Mouse (Mus musculus) CH12.LX (cell line): ENCODE results near the gene Sun3. TPM values are rescaled to one million over a fixed set of nuclear protein-coding genes. Genes with fewer than 3 reads are reported as not detected.

ENCODE experiments used
- DNase-seq: peaks from one replicate; pipeline ENCODE4 v3.0.0-alpha.2; 2013; ENCODE audit errors: extremely low read depth
- H3K27ac ChIP-seq: 2 replicates; pipeline ENCODE4 v1.5.1; 2012; ENCODE audit warnings: low read depth, mild to moderate bottlenecking, control low read depth, moderate library complexity; ENCODE audit not compliant: insufficient read depth
- H3K27me3 ChIP-seq: replicated peaks from 2 replicates; pipeline ENCODE3; 2012; ENCODE audit warnings: inconsistent platforms
- H3K36me3 ChIP-seq, 2 experiments: replicated peaks in 1 of 2; 2 replicates each; pipeline versions ENCODE3 to v1.6.1; 2012; ENCODE audit warnings: inconsistent platforms in 1 of 2, low read length in 1 of 2, mild to moderate bottlenecking in 1 of 2, mixed read lengths in 1 of 2, moderate library complexity in 1 of 2; ENCODE audit not compliant: control insufficient read depth in 1 of 2, insufficient read depth in 1 of 2
- H3K4me1 ChIP-seq, 2 experiments: 2 replicates each; pipeline ENCODE4 v1.6.1; 2012; ENCODE audit warnings: inconsistent platforms in 1 of 2, moderate library complexity in 1 of 2; ENCODE audit not compliant: insufficient read depth in 2 of 2, control insufficient read depth in 1 of 2
- H3K4me2 ChIP-seq: 2 replicates; pipeline ENCODE4 v1.6.1; 2012; ENCODE audit warnings: low read depth, mild to moderate bottlenecking, control low read depth; ENCODE audit not compliant: poor library complexity, insufficient read depth, severe bottlenecking
- H3K4me3 ChIP-seq, 3 experiments: fragments of 150-350 bp in 1 of 3; sonication (generic) in 1 of 3; replicated peaks in 1 of 3; 2 replicates each; pipeline versions ENCODE3 to v1.5.1; 2011 to 2012; ENCODE audit warnings: low read depth in 2 of 3, low read length in 2 of 3, mild to moderate bottlenecking in 2 of 3, moderate library complexity in 2 of 3, control low read depth in 1 of 3, improper control_type of control experiment in 1 of 3, inconsistent platforms in 1 of 3, mixed read lengths in 1 of 3; ENCODE audit not compliant: poor library complexity in 1 of 3
- H3K79me2 ChIP-seq: replicated peaks from 2 replicates; pipeline ENCODE4 v1.6.1; 2012; ENCODE audit warnings: mild to moderate bottlenecking, moderate library complexity; ENCODE audit not compliant: control insufficient read depth, poor library complexity, insufficient read depth, severe bottlenecking; ENCODE audit errors: extremely low read depth
- H3K9ac ChIP-seq: 2 replicates; pipeline ENCODE4 v1.6.1; 2012; ENCODE audit warnings: low read depth, mild to moderate bottlenecking, control low read depth, moderate library complexity; ENCODE audit not compliant: insufficient read depth
- H3K9me3 ChIP-seq: replicated peaks from 2 replicates; pipeline ENCODE3; 2012; ENCODE audit warnings: low read length, inconsistent platforms, mixed read lengths
- CTCF ChIP-seq, 2 experiments: IDR thresholded peaks in 1 of 2; conservative IDR thresholded peaks in 1 of 2; 2 replicates each; pipeline ENCODE4 v1.5.1; 2011 to 2012; ENCODE audit warnings: low read depth in 2 of 2, low read length in 2 of 2, improper control_type of control experiment in 1 of 2, inconsistent platforms in 1 of 2, mild to moderate bottlenecking in 1 of 2, moderate library complexity in 1 of 2
- ELF1 ChIP-seq: IDR thresholded peaks from 2 replicates; pipeline ENCODE4 v1.6.1; 2014; ENCODE audit warnings: low read depth, mild to moderate bottlenecking, inconsistent platforms, low read length, improper control_type of control experiment
- EP300 ChIP-seq: IDR thresholded peaks from 2 replicates; pipeline ENCODE4 v1.6.1; 2011; ENCODE audit warnings: low read length, improper control_type of control experiment
- HCFC1 ChIP-seq: IDR thresholded peaks from 2 replicates; pipeline ENCODE4 v1.6.1; 2012; ENCODE audit warnings: low read depth, mild to moderate bottlenecking, inconsistent platforms, low read length, improper control_type of control experiment
- IRF4 ChIP-seq: IDR thresholded peaks from 2 replicates; pipeline ENCODE4 v1.6.1; 2014; ENCODE audit warnings: low read depth, mild to moderate bottlenecking, inconsistent platforms, low read length, improper control_type of control experiment
- JUN ChIP-seq: IDR thresholded peaks from 2 replicates; pipeline ENCODE4 v1.6.1; 2011; ENCODE audit warnings: low read depth, mild to moderate bottlenecking, low read length, improper control_type of control experiment, moderate library complexity; ENCODE audit not compliant: insufficient read depth
- JUND ChIP-seq: conservative IDR thresholded peaks from 2 replicates; pipeline ENCODE4 v1.6.1; 2011; ENCODE audit warnings: low read depth, low read length, improper control_type of control experiment
- KAT2A ChIP-seq: IDR thresholded peaks from 2 replicates; pipeline ENCODE4 v1.6.1; 2012; ENCODE audit warnings: low read length, improper control_type of control experiment, inconsistent platforms; ENCODE audit not compliant: insufficient replicate concordance
- MAX ChIP-seq: IDR thresholded peaks from 2 replicates; pipeline ENCODE4 v1.6.1; 2011; ENCODE audit warnings: low read length, improper control_type of control experiment
- MXI1 ChIP-seq: IDR thresholded peaks from 2 replicates; pipeline ENCODE4 v1.6.1; 2011; ENCODE audit warnings: mild to moderate bottlenecking, low read depth, low read length, improper control_type of control experiment
- MYC ChIP-seq: IDR thresholded peaks from 2 replicates; pipeline ENCODE4 v1.6.1; 2011; ENCODE audit warnings: low read depth, mild to moderate bottlenecking, improper control_type of control experiment, low read length
- NRF1 ChIP-seq: IDR thresholded peaks from 2 replicates; pipeline ENCODE4 v1.6.1; 2014; ENCODE audit warnings: low read depth, mild to moderate bottlenecking, inconsistent platforms, low read length, improper control_type of control experiment, moderate library complexity
- POLR2AphosphoS2 ChIP-seq: IDR thresholded peaks from 2 replicates; pipeline ENCODE4 v1.6.1; 2011; ENCODE audit warnings: low read depth, low read length, improper control_type of control experiment
- RAD21 ChIP-seq: IDR thresholded peaks from 2 replicates; pipeline ENCODE4 v1.6.1; 2011; ENCODE audit warnings: low read depth, mild to moderate bottlenecking, low read length, improper control_type of control experiment, moderate library complexity
- RCOR1 ChIP-seq: conservative IDR thresholded peaks from 2 replicates; pipeline ENCODE4 v1.6.1; 2012; ENCODE audit warnings: low read depth, mild to moderate bottlenecking, inconsistent platforms, low read length, improper control_type of control experiment
- SMC3 ChIP-seq: IDR thresholded peaks from 2 replicates; pipeline ENCODE4 v1.6.1; 2011; ENCODE audit warnings: low read depth, low read length, improper control_type of control experiment
- ZC3H11A ChIP-seq: IDR thresholded peaks from 2 replicates; pipeline ENCODE4 v1.6.1; 2012; ENCODE audit warnings: low read depth, mild to moderate bottlenecking, inconsistent platforms, low read length, improper control_type of control experiment
- ZKSCAN1 ChIP-seq: IDR thresholded peaks from 2 replicates; pipeline ENCODE4 v1.6.1; 2012; ENCODE audit warnings: low read depth, inconsistent platforms, low read length, improper control_type of control experiment, borderline replicate concordance
- ZMIZ1 ChIP-seq: IDR thresholded peaks from 2 replicates; pipeline ENCODE4 v1.6.1; 2012; ENCODE audit warnings: low read depth, mild to moderate bottlenecking, inconsistent platforms, low read length, improper control_type of control experiment
- ZNF384 ChIP-seq: IDR thresholded peaks from 2 replicates; pipeline ENCODE4 v1.6.1; 2012; ENCODE audit warnings: low read depth, low read length, improper control_type of control experiment, inconsistent platforms
- dilution Hi-C: fragments of 300-500 bp; cut with MboI; formaldehyde crosslinking; loops from 2 replicates; pipeline ENCODE4 v1.14.3; 2020; ENCODE audit warnings: low sequenced_read_pairs; ENCODE audit not compliant: extremely low pct_unique_long_range_greater_than_20kb, extremely low pct_ligation_motif_present
- in situ Hi-C: fragments of 300-500 bp; cut with MboI; formaldehyde crosslinking; loops from 3 replicates; pipeline ENCODE4 v1.14.3; 2019; ENCODE audit warnings: low sequenced_read_pairs, low pct_ligation_motif_present, low pct_unique_long_range_greater_than_20kb, mixed read lengths
- polyA plus RNA-seq: library from polyadenylated mRNA; unstranded; fragments of >175 nt; gene quantifications from 2 replicates; pipeline ENCODE4 v1.2.1, GENCODE M21; 2012; ENCODE audit warnings: low read depth; ENCODE audit not compliant: insufficient read length
- total RNA-seq, 2 experiments: library from RNA; depleted of rRNA; stranded (reverse); fragments of 300-350 nt in 1 of 2; fragments of >200 nt in 1 of 2; gene quantifications; 2 replicates each; pipeline ENCODE4 v1.2.3; 2012 to 2014

The Sun3 gene
- total and polyA plus RNA-seq, 3 experiments = not detected

DNA sequence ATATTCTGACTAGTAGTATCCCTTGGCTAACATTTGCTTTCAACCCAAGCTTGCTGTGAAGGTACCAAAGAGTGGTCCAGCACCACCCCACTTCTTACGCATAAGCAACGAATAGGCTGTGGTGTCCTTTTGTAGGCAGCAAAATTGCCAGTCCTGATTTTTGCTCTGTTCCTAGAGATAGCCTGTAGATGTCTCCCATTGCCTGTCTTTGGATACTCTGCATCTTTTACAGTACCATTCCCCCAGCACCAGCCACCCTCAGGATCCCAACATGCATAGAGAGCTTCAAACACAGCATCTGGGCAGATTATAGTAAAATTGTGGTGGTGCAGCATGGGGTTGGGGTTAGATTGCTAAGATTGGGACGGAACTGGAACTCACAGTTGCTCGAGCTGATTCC is 60.7 kb downstream of the Sun3 start:
- Histone ChIP-seq H3K9ac (no peak overlapping the region), H3K27ac (no peak overlapping the region), H3K27me3 (peaks cover 44% of the 10 kb centered on the region), H3K4me3 (no peak overlapping the region), H3K36me3 (peaks cover 20 to 29% of the 10 kb centered on the region in 2 experiments), H3K79me2 (no peaks in the 10 kb centered on the region), H3K4me1 (no peaks in the 10 kb centered on the region), H3K4me2 (no peak overlapping the region), H3K9me3 (no peaks in the 10 kb centered on the region)
- TF ChIP-seq ZKSCAN1 = no peak
- TF ChIP-seq JUND = no peak
- TF ChIP-seq HCFC1 = no peak
- TF ChIP-seq KAT2A = no peak
- TF ChIP-seq CTCF (conservative IDR thresholded peaks at IDR 0.05 in 1 of 2, IDR thresholded peaks at IDR 0.05 in 1 of 2; ENCODE audit: low read depth in 2 of 2, low read length in 2 of 2) = peak in 1 of 2 experiments; percentile 30; a peak in 2 of 4 replicates
- peak; percentile 32 for TF ChIP-seq RAD21
- DNase-seq = no peak
- in situ Hi-C loops = loop anchor here (5.0 kb wide), 1 partner anchor 149 kb away; no protein-coding TSS in a partner anchor
- dilution Hi-C loops = loop anchor here (25.0 kb wide), 1 partner anchor 149 kb away; no protein-coding TSS in a partner anchor

DNA sequence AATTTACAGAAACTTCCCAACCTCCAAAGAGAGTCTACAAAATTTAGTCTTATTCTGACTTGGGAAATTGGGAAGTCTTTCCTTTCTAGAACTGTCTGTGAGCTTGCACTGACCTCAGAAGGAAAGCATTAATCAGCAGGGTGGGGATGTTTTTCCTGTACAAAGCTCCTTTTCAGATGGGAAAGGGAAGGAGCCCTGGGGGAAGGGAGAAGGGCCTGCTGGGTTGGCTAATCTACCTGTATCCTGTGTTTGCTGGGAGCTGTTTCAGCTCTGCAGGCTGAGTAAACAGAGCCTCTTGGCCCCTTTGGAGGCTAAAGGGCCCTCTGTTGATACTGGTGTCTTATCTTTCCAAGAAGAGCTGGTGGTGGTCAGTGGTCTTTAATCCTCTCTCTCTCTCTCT is 62.7 kb downstream of the Sun3 start:
- H3K79me2 ChIP-seq = no peaks in the 10 kb centered on the region
- no peak for DNase-seq
- peaks cover 3 to 11% of the 10 kb centered on the region in 2 experiments for H3K36me3 ChIP-seq
- no peak overlapping the region for H3K4me3 ChIP-seq
- no peak for TF ChIP-seq JUND
- no peak for TF ChIP-seq RCOR1
- H3K4me1 ChIP-seq = no peaks in the 10 kb centered on the region
- in situ Hi-C loops = loop anchor here (5.0 kb wide), 1 partner anchor 151 kb away; no protein-coding TSS in a partner anchor
- dilution Hi-C loops = loop anchor here (25.0 kb wide), 1 partner anchor 151 kb away; no protein-coding TSS in a partner anchor
- peaks cover 56% of the 10 kb centered on the region for H3K27me3 ChIP-seq
- no peak overlapping the region for H3K4me2 ChIP-seq
- H3K9ac ChIP-seq = no peak overlapping the region
- no peaks in the 10 kb centered on the region for H3K9me3 ChIP-seq
- H3K27ac ChIP-seq = no peak overlapping the region

DNA sequence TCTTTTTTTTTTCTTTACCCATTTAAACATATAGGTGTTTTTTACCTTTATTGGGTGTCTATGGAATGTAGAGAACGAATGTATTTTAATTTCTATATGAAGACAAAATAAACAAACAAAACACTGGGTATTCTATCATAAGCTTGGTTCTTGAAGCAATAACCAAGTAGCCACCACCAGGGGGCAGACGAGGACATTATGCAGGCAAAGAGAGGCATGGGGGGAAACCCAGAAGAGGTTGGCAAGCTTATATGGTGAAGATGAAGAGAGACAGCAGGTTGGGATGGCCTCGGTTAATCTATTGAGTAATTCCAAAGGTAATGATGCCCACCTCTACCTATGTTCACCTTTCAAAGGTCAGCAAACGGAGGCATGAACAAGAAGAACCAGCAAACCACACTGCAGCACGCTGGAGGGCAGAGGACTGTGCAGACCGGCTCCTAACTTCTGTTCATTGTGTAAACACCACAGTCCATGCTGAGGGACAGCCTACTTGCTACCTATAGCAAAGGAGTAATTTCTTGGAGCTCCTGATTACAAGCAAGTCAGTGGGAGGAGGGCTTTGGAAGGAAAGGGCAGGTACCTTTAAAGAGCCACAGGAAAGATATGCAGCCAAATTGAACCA is 65.4 kb downstream of the Sun3 start:
- Histone ChIP-seq H3K79me2 (no peaks in the 10 kb centered on the region), H3K4me1 (no peaks in the 10 kb centered on the region), H3K9me3 (no peaks in the 10 kb centered on the region), H3K4me2 (0 out of 2 replicates have a peak overlapping the region, but pooled peaks have one; percentile 11), H3K9ac (no peak overlapping the region), H3K4me3 (no peak overlapping the region), H3K27me3 (peaks cover 83% of the 10 kb centered on the region), H3K36me3 (no peaks in the 10 kb centered on the region), H3K27ac (no peak overlapping the region)
- dilution Hi-C loops = loop anchor here (25.0 kb wide), 1 partner anchor 154 kb away; no protein-coding TSS in a partner anchor
- peak; percentile 78 for DNase-seq
- in situ Hi-C loops = no loop called here
- TF ChIP-seq CTCF (conservative IDR thresholded peaks at IDR 0.05 in 1 of 2, IDR thresholded peaks at IDR 0.05 in 1 of 2; ENCODE audit: low read depth in 2 of 2, low read length in 2 of 2) (peak; percentile 63 to 91), ELF1 (no peak), ZNF384 (no peak), JUND (no peak), JUN (no peak), MXI1 (no peak), EP300 (no peak), POLR2AphosphoS2 (no peak), MYC (no peak), ZC3H11A (peak; percentile 35; the same call in 1 of the 2 replicates), NRF1 (no peak), SMC3 (peak; percentile 96), MAX (no peak), RAD21 (peak; percentile 71), ZMIZ1 (no peak), IRF4 (no peak)
